Mouse (Mus musculus) neural tube, embryonic 11.5 days (tissue): ENCODE results near the gene Tfpt. TPM values are rescaled to one million over a fixed set of nuclear protein-coding genes. Genes with fewer than 3 reads are reported as not detected.

Experiments
- ATAC-seq: fragments of 200-750 bp; cut with Nextera tagmentation; 2 replicates; pipeline ENCODE4 v1.8.0; 2017; ENCODE audit warnings: moderate number of reproducible peaks, mild to moderate bottlenecking, moderate TSS enrichment, moderate library complexity; ENCODE audit not compliant: insufficient read depth, low FRiP score, low TSS enrichment
- DNase-seq: peaks from one replicate; pipeline ENCODE4 v3.0.0-alpha.2; 2015; ENCODE audit warnings: low spot score
- H3K27ac ChIP-seq: fragments of 300-500 bp; sonication (generic); 2 replicates; pipeline ENCODE4 v1.5.1; 2014; ENCODE audit warnings: low read depth, mild to moderate bottlenecking, low read length
- H3K27me3 ChIP-seq: fragments of 300-500 bp; sonication (generic); 2 replicates; pipeline ENCODE4 v1.6.1; 2014; ENCODE audit warnings: mild to moderate bottlenecking, low read length, mixed read lengths; ENCODE audit not compliant: control insufficient read depth, insufficient read depth
- H3K36me3 ChIP-seq: fragments of 300-500 bp; sonication (generic); 2 replicates; pipeline ENCODE4 v1.6.1; 2014; ENCODE audit warnings: mild to moderate bottlenecking, low read length, moderate library complexity, mixed read lengths; ENCODE audit not compliant: control insufficient read depth, insufficient read depth
- H3K4me1 ChIP-seq: fragments of 300-500 bp; sonication (generic); 2 replicates; pipeline ENCODE4 v1.6.1; 2014; ENCODE audit warnings: low read length, mixed read lengths; ENCODE audit not compliant: control insufficient read depth, insufficient read depth
- H3K4me2 ChIP-seq: fragments of 300-500 bp; sonication (generic); 2 replicates; pipeline ENCODE4 v1.6.1; 2014; ENCODE audit warnings: low read depth, mild to moderate bottlenecking, moderate library complexity
- H3K4me3 ChIP-seq: fragments of 300-500 bp; sonication (generic); 2 replicates; pipeline ENCODE4 v1.5.1; 2014; ENCODE audit warnings: low read depth, low read length
- H3K9ac ChIP-seq: fragments of 300-500 bp; sonication (generic); 2 replicates; pipeline ENCODE4 v1.6.1; 2014; ENCODE audit warnings: mild to moderate bottlenecking, low read length
- H3K9me3 ChIP-seq: fragments of 300-500 bp; sonication (generic); 2 replicates; pipeline ENCODE4 v1.6.1; 2016; ENCODE audit warnings: low read length; ENCODE audit not compliant: control insufficient read depth
- WGBS: fragments of 180-500 bp; shearing (Covaris S2); extraction: QIAGEN DNeasy Blood & Tissue Kit; methylation state at CpG from one replicate; pipeline ENCODE4 v1.1.7; 2014; 5-methylcytosine and 5-hydroxymethylcytosine counted together
- polyA plus RNA-seq: library from polyadenylated mRNA; unstranded; fragments of >200 nt; fragmentation: Nextera tagmentation; extraction: Ambion mirVana; gene quantifications from 2 replicates; pipeline ENCODE4 v1.2.1, GENCODE M21; 2014

The Tfpt gene
- polyA plus RNA-seq, 1 experiment from 2014 or later = 36.7 TPM

DNA sequence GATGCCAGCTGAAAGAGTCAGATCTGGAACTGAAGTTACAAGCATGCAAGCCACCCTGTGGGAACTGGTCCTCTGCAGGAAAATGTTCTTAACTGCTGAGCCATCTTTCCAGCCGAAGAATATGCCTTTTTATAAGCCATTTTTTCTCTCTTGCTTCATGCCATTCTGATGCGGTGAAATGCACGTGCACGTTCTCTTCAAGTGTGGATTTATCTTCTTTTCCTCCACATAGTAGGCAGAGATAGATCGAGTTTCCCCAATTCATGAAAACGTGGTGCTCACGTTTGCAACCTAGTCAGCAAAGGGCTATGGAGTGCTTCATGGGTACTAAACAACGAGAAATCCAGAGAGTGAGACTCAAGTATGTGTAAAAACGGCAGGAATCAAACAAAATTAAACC is 14.1 kb upstream of the Tfpt start:
- ATAC-seq = no peak
- DNase-seq = no peak
- WGBS = 29% methylated on average over 9 of the region's 9 CpGs
- no peak overlapping the region for H3K27ac ChIP-seq
- H3K36me3 ChIP-seq = peaks cover 6% of the 10 kb centered on the region
- H3K4me3 ChIP-seq = peak overlapping the region; percentile 100
- peak overlapping the region; percentile 50 for H3K4me2 ChIP-seq
- H3K9me3 ChIP-seq = 0 out of 2 replicates have a peak, but pooled peaks cover 3% of the 10 kb centered on the region
- peaks cover 21% of the 10 kb centered on the region for H3K4me1 ChIP-seq
- H3K9ac ChIP-seq = no peak overlapping the region
- H3K27me3 ChIP-seq = no peaks in the 10 kb centered on the region

DNA sequence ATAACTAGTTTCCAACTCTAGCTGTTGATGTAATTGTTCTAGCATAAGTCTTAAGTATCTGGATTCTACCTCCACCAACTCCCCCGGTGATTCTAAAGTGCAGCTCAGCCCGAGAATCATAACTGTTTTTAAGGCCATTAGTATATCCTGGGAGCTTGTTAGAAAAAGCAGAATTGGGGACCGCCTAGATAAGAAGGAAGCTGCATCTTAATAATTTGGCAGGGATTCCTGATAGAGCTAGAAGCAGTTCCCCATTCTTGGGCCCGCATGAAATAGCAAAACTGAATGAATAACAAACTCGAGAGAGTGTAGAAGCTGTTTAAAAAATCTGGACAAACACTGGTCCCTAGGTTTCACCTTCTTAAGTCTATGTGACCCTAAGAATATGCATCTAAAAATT is 13.7 kb upstream of the Tfpt start:
- peaks cover 9% of the 10 kb centered on the region for H3K36me3 ChIP-seq
- WGBS = 77% methylated on average over 5 of the region's 5 CpGs
- no peak overlapping the region for H3K4me3 ChIP-seq

DNA sequence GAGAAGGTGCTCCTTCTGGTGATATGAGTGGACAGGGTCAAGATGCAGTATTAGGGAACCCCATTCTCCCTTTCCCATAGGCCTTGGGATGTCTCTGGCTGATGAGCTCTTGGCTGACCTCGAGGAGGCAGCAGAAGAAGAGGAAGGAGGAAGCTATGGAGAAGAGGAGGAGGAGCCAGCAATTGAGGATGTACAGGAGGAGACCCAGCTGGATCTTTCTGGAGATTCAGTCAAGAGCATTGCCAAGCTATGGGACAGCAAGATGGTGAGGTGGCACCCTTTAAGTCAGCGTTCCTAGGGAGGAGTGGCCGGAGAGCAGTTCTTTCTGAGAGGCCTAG is 718 bp upstream of the Tfpt start:
- Histone ChIP-seq H3K9me3 (no peaks in the 10 kb centered on the region), H3K4me3 (peak overlapping the region; percentile 57), H3K27ac (no peak overlapping the region), H3K9ac (peak overlapping the region; percentile 79), H3K4me2 (peak overlapping the region; percentile 90), H3K4me1 (peaks cover 10% of the 10 kb centered on the region), H3K27me3 (no peaks in the 10 kb centered on the region), H3K36me3 (peaks cover 3% of the 10 kb centered on the region; the same call in 1 of the 2 replicates)
- 65% methylated on average over 3 of the region's 3 CpGs for WGBS
- DNase-seq (no peak), ATAC-seq (no peak)

More for the DNA sequence above, 13.7 kb upstream of the Tfpt start:
- Histone ChIP-seq H3K4me2 (no peak overlapping the region), H3K9ac (no peak overlapping the region), H3K4me1 (peaks cover 21% of the 10 kb centered on the region), H3K9me3 (0 out of 2 replicates have a peak, but pooled peaks cover 3% of the 10 kb centered on the region), H3K27ac (no peak overlapping the region), H3K27me3 (no peaks in the 10 kb centered on the region)
- no peak for DNase-seq
- no peak for ATAC-seq

DNA sequence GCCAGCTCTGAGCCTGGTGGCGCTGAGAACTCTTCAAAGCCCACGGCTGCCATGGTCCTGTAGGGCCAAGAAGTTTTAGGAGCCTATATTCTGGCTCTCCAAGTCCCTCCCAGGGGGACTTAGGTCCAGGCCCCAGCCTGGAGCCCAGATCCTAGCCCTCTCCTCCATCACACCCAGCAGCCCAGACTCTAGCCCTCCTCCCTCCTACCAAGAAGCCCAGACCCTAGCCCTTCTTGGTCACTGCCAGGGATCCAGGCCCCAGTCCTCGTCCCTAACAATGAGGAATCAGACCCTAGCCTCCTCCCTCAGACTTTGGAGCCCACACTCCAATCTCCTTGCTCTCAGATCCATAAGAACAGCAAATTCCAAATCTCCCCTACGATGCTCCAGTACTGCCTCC is 699 bp downstream of the Tfpt start:
- Histone ChIP-seq H3K27ac (no peak overlapping the region), H3K36me3 (no peaks in the 10 kb centered on the region; the same call in 1 of the 2 replicates)

DNA sequence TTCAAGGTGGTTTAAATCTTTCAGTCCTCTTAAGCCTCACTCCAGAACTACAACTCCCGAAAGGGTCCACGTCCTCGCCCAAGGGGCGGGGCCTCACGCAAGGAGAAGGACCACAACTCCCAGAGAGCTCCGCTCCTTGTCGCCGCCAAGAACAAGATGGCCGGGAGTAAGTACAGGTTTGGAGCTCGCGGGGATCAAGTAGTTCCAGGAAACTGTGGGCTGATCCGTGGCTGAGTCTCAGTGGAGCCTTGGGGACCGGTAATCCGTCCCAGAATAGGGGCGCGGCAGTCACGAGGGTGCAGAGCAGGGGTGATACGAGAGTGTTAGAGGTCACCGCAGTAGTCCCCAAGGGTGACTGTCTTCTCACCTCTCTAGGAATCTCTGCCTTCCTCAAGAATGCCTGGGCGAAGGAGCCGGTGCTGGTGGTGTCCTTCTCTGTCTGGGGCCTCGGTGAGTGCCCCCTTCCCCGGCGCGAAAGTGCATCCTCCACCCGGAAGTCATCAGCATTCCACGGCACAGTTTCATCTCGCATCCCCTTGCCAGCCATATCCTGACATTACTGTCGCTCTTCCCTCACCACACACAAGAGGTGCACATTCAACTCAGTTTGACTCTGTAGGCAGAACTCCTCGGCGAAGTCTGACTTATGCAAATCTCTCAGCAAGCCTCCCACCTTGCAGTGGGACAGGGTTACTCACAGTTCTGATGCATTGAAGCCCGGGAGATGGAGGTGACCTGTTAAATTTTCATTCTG is 12.3 kb downstream of the Tfpt start, which contains the start of gene Ndufa3:
Ndufa3 (plus strand) TSS at position 132 of the 754 bp plus-strand sequence.
- no peak within 1 kb of the TSS for H3K27ac ChIP-seq
- no peaks in the 10 kb centered on the region for H3K9me3 ChIP-seq
- H3K4me3 ChIP-seq = peak within 1 kb of the TSS; percentile 66
- H3K9ac ChIP-seq = peak within 1 kb of the TSS; percentile 69
- DNase-seq = peak; percentile 87
- H3K4me2 ChIP-seq = peak within 1 kb of the TSS; percentile 73
- under 1% methylated on average over 32 of the region's 32 CpGs for WGBS
- peaks cover 10% of the 10 kb centered on the region for H3K36me3 ChIP-seq
- peak; percentile 95 for ATAC-seq
- no peaks in the 10 kb centered on the region for H3K27me3 ChIP-seq
- H3K4me1 ChIP-seq = peaks cover 6% of the 10 kb centered on the region; the same call in 1 of the 2 replicates

More for the DNA sequence above, 699 bp downstream of the Tfpt start:
- no peaks in the 10 kb centered on the region for H3K27me3 ChIP-seq
- H3K4me2 ChIP-seq = peak overlapping the region; percentile 92
- peaks cover 10% of the 10 kb centered on the region for H3K4me1 ChIP-seq
- H3K9me3 ChIP-seq = no peaks in the 10 kb centered on the region
- peak overlapping the region; percentile 57 for H3K4me3 ChIP-seq
- ATAC-seq = peak; percentile 56; the same call in 1 of the 2 replicates
- H3K9ac ChIP-seq = peak overlapping the region; percentile 67
- WGBS = 44% methylated on average over 4 of the region's 4 CpGs
- no peak for DNase-seq

DNA sequence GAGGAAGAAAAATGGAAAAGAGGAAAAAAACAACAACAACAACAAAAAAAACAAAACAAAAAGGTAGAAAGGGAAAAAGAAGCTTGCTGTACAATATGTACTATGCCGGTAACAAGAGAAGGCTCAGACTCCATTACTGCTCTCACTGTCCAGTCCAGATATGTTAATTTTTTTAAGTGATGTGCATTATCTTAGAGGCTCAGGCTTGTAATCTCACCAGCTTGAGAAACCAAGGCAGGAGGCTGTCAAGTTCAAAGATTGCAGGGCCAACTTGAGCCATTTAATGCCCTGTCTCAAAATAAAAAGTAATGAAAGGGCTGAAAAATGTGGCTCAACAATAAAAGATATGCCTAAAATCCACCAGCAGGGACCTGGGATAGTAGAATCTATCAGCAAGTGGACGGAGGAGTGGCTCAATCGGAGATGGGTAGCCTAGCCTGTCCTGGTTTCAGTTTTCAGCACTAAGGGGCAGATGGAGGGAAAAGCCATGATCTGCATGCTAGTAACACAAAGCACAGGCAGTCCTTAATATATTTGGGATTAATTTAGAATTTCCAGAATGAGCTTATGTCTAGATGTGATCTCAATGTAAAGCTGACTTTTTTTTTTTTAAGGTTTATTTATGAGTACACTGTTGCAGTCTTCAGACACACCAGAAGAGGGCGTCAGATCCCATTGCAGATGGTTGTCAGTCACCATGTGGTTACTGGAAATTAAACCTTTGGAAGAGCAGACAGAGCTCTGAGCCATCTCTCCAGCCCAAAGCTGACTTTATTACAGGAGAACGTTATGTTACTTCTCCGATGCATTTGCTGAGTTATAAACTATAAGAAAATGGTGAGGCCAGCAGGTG is 13.1 kb downstream of the Tfpt start:
- WGBS = 41% methylated on average over 6 of the region's 6 CpGs
- H3K4me1 ChIP-seq = peaks cover 6% of the 10 kb centered on the region; the same call in 1 of the 2 replicates
- no peaks in the 10 kb centered on the region for H3K9me3 ChIP-seq
- H3K27me3 ChIP-seq = no peaks in the 10 kb centered on the region
- ATAC-seq = peak; percentile 35
- peak overlapping the region; percentile 66 for H3K4me3 ChIP-seq
- peaks cover 10% of the 10 kb centered on the region for H3K36me3 ChIP-seq
- no peak for DNase-seq
- peak overlapping the region; percentile 73; the same call in 1 of the 2 replicates for H3K4me2 ChIP-seq
- no peak overlapping the region for H3K9ac ChIP-seq
- no peak overlapping the region for H3K27ac ChIP-seq

DNA sequence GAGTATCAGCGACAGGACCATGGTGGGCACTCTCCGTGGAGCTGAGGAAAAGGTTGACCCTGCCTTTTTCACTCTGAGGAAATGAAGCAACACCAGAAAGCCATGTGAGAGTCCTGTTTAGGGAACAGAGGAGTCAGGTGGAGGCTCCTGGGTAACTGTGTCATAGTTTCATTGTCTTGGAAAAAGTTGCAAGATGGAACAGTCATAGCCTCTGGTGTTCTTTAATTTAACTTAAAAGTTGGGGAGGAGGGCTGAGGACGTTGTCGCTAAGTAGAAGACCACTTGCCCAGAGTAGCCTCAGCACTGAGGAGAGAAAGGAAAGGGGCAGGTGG is 13.7 kb downstream of the Tfpt start, which contains the start of gene Oscar:
Oscar (minus strand) TSS at position 101 of the 332 bp plus-strand sequence.
- DNase-seq = no peak
- WGBS = 85% methylated on average over 4 of the region's 4 CpGs
- Histone ChIP-seq H3K27ac (no peak within 1 kb of the TSS), H3K36me3 (peaks cover 10% of the 10 kb centered on the region), H3K9me3 (no peaks in the 10 kb centered on the region), H3K4me2 (peak within 1 kb of the TSS; percentile 73; the same call in 1 of the 2 replicates), H3K9ac (no peak within 1 kb of the TSS), H3K4me1 (peaks cover 6% of the 10 kb centered on the region; the same call in 1 of the 2 replicates), H3K4me3 (peak within 1 kb of the TSS; percentile 66; the same call in 1 of the 2 replicates), H3K27me3 (no peaks in the 10 kb centered on the region)
- no peak for ATAC-seq

DNA sequence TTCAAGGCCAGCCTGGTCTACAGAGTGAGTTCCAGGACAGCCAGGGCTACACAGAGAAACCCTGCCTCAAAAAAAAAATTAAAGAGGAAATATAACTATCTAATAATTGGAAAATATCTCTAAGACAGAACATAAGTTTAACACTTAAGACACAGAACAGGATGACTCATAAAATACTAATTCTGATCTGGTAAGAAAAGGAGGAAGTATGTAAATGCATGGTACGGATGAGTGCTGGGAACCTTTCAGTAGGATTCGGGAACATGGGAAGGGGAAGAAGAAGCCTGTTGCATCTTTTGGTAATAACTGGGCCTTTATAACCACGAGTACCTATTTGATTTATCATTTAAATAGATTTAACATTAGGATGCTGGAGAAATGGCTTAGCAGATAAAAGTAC is 15.7 kb downstream of the Tfpt start:
- 79% methylated on average over 3 of the region's 3 CpGs for WGBS
- H3K4me2 ChIP-seq = no peak overlapping the region
- H3K9ac ChIP-seq = no peak overlapping the region
- H3K27me3 ChIP-seq = no peaks in the 10 kb centered on the region
- no peak for ATAC-seq
- H3K36me3 ChIP-seq = no peaks in the 10 kb centered on the region
- peaks cover 6% of the 10 kb centered on the region; the same call in 1 of the 2 replicates for H3K4me1 ChIP-seq
- no peaks in the 10 kb centered on the region for H3K9me3 ChIP-seq
- no peak for DNase-seq
- H3K27ac ChIP-seq = no peak overlapping the region
- no peak overlapping the region for H3K4me3 ChIP-seq
